Mouse (Mus musculus): ENCODE data around the gene Wdr31.

GRCm38 (mm10) chr4:62503374-62503970 is 32.8 kb upstream of the Wdr31 start, which contains the start of gene Hdhd3:
- TF ChIP-seq UBTF (IDR thresholded peaks at IDR 0.05; ENCODE audit: low read depth, low read length) (no peak), MEF2A (IDR thresholded peaks at IDR 0.05; ENCODE audit: borderline replicate concordance, low read depth, low read length) (no peak), SIN3A (IDR thresholded peaks at IDR 0.05; ENCODE audit: low read length) (no peak), ZC3H11A (IDR thresholded peaks at IDR 0.05; ENCODE audit: low read depth, low read length) (no peak), TBP (conservative IDR thresholded peaks at IDR 0.05; ENCODE audit: low read depth, low read length) (no peak), CTCF (conservative IDR thresholded peaks at IDR 0.05 in 1 of 2, IDR thresholded peaks at IDR 0.05 in 1 of 2; ENCODE audit: low read depth in 2 of 2, low read length in 2 of 2) (no peak), MAFK (IDR thresholded peaks at IDR 0.05; ENCODE audit: insufficient replicate concordance, low read length) (no peak), MAX (IDR thresholded peaks at IDR 0.05; ENCODE audit: low read length) (no peak), POLR2AphosphoS2 (IDR thresholded peaks at IDR 0.05; ENCODE audit: low read depth, low read length) (no peak), USF1 (IDR thresholded peaks at IDR 0.05; ENCODE audit: low read depth, low read length) (no peak), POLR2A (IDR thresholded peaks at IDR 0.05; ENCODE audit: low read depth, low read length) (no peak)
